Mouse (Mus musculus) right cerebral cortex, postnatal 10 days (tissue): Measurements from ENCODE around the gene Calm4.
A peak's percentile ranks its signal among the peaks of the same experiment; 100 is the strongest.

Experiments
- DNase-seq, 2 experiments: peaks; one replicate each; pipeline ENCODE4 v3.0.0; 2021; ENCODE audit warnings: low spot score in 2 of 2

The Calm4 gene

GRCm38 (mm10) chr13:3856252-3856651, 18.7 kb downstream of the Calm4 start:
- DNase-seq, result no peak

- no peak for DNase-seq
Observed at GRCm38 (mm10) chr13:3861251-3861650, 23.7 kb downstream of the Calm4 start.

- no peak for DNase-seq
Observed at GRCm38 (mm10) chr13:3862325-3862724, 24.8 kb downstream of the Calm4 start.

- no peak for DNase-seq
Observed at GRCm38 (mm10) chr13:3862922-3863580, 25.5 kb downstream of the Calm4 start.

- no peak for DNase-seq
Observed at GRCm38 (mm10) chr13:3865648-3866354, 28.2 kb downstream of the Calm4 start.

- DNase-seq, result no peak
Observed at GRCm38 (mm10) chr13:3866355-3867052, 28.9 kb downstream of the Calm4 start.

GRCm38 (mm10) chr13:3867158-3867557, 29.6 kb downstream of the Calm4 start:
- no peak for DNase-seq

GRCm38 (mm10) chr13:3869901-3870300, 32.3 kb downstream of the Calm4 start:
- DNase-seq, result no peak

- no peak for DNase-seq
Observed at GRCm38 (mm10) chr13:3872832-3873231, 35.3 kb downstream of the Calm4 start.

GRCm38 (mm10) chr13:3876448-3876847, 38.9 kb downstream of the Calm4 start:
- peak in 1 of 2 experiments; percentile 27 for DNase-seq

- DNase-seq, result no peak
Observed at GRCm38 (mm10) chr13:3877185-3877584, 39.6 kb downstream of the Calm4 start.

- no peak for DNase-seq
Observed at GRCm38 (mm10) chr13:3877679-3878220, 40.2 kb downstream of the Calm4 start.

- no peak for DNase-seq
Observed at GRCm38 (mm10) chr13:3886663-3887062, 49.1 kb downstream of the Calm4 start.
